In the genomic region with DNA sequence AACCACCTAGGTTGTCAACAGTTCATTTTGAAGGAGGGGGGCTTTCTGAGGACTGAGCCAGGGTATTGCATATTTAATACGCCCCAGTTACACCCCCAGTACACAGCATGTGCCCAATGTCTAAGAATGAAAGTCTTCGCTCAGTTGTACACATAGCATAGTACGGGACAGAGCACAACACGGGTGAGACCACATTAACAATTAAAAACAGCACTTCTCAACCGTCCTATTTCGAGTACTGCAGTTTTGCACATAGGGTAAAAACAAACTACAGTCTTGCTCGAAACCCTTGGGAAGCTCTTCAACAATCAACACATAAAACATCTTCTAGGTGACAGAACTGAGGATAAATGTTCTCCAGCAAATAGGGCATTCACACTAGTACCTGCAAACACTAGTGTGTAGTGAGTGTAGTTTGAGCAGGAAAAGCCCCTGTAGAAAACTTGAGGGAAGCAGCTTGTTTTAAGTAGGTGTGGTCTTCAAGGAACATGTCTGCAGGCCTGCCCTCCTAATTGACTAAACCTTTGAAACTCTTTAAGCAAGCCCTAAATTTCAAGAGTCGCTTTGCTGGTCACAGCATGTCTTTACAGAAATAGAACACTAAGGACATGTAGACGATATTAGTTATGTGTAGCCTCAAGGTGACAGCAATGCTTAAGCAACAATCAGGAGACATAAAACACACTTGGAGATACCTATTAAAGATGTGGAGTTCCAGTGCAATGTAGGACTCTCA, we compare ENCODE assay signal across 12 mouse cellular contexts. TPM values are rescaled to one million over a fixed set of nuclear protein-coding genes. Genes with fewer than 3 reads are reported as not detected.
DNase-seq lines count a peak whose midpoint lies in the region; ATAC-seq and TF ChIP-seq lines count a peak whose summit lies in the region.
"Had no signal": no experiment of that assay in that cellular context is flagged by ENCODE, and none has a peak within 500 bp of the region (broad histone marks: within the 10 kb centered on the region; RNA-seq: fewer than 3 reads in every experiment).

A gene (minus strand): TSS at position 3 of the 736 bp plus-strand sequence.

- peak; percentile 43; the same call in 1 of the 2 replicates for ATAC-seq in heart, embryonic 11.5 days (replicated peaks; ENCODE audit: insufficient number of reproducible peaks, low FRiP score, low TSS enrichment)
- peak; percentile 19; the same call in 1 of the 2 replicates for ATAC-seq in lung, embryonic 14.5 days (ENCODE audit: insufficient read depth)
- no peak for ATAC-seq in liver, embryonic 15.5 days (ENCODE audit: insufficient read depth)
- ATAC-seq: lung, postnatal 0 days had no signal

- 82% methylated on average over 9 of the region's 9 CpGs for WGBS in heart, embryonic 11.5 days (ENCODE audit: insufficient replicate concordance)
- WGBS in lung, embryonic 14.5 days: 77% methylated on average over 9 of the region's 9 CpGs
- 69% methylated on average over 9 of the region's 9 CpGs for WGBS in liver, embryonic 15.5 days (ENCODE audit: insufficient replicate concordance)

- no peak for TF ChIP-seq CTCF in lung, embryonic 14.5 days (IDR thresholded peaks at IDR 0.05; ENCODE audit: low read depth)

- DNase-seq in heart, postnatal 14 days: no peak
- no peak for DNase-seq in lung, embryonic 14.5 days
- DNase-seq in lung, postnatal 4 days: no peak
- DNase-seq in R1 (ENCODE audit: low read depth, low spot score): peak; percentile 66
- DNase-seq in urinary bladder, postnatal 36 days (ENCODE audit: low spot score in 2 of 2): no peak
- no peak for DNase-seq in thymus, adult 18-20 months
- DNase-seq: gastrocnemius, postnatal 25 days; heart, postnatal 36 days had no signal

- no peaks in the 10 kb centered on the region for H3K27me3 ChIP-seq in heart, embryonic 11.5 days (ENCODE audit: control insufficient read depth, insufficient read depth, low read length)
- H3K27me3 ChIP-seq in lung, embryonic 14.5 days (ENCODE audit: insufficient read depth, low read length): no peaks in the 10 kb centered on the region
- H3K27me3 ChIP-seq in liver, embryonic 15.5 days: no peaks in the 10 kb centered on the region

- H3K9ac ChIP-seq in heart, embryonic 11.5 days (ENCODE audit: low read depth, low read length): no peak within 1 kb of the TSS
- H3K9ac ChIP-seq in lung, embryonic 14.5 days: no peak within 1 kb of the TSS
- no peak within 1 kb of the TSS for H3K9ac ChIP-seq in liver, embryonic 15.5 days

- H3K4me1 ChIP-seq in heart, embryonic 11.5 days (ENCODE audit: control insufficient read depth, insufficient read depth, low read length): peaks cover 37% of the 10 kb centered on the region
- peaks cover 8% of the 10 kb centered on the region for H3K4me1 ChIP-seq in lung, embryonic 14.5 days (ENCODE audit: insufficient read depth)
- peaks cover 58% of the 10 kb centered on the region for H3K4me1 ChIP-seq in liver, embryonic 15.5 days (replicated peaks)

- H3K4me3 ChIP-seq in heart, embryonic 11.5 days (ENCODE audit: low read depth, low read length): no peak within 1 kb of the TSS
- no peak within 1 kb of the TSS for H3K4me3 ChIP-seq in lung, embryonic 14.5 days (ENCODE audit: low read depth, low read length)
- no peak within 1 kb of the TSS for H3K4me3 ChIP-seq in liver, embryonic 15.5 days (replicated peaks)

- H3K36me3 ChIP-seq in heart, embryonic 11.5 days (ENCODE audit: control insufficient read depth, insufficient read depth, low read length): peaks cover 61% of the 10 kb centered on the region
- peaks cover 82% of the 10 kb centered on the region for H3K36me3 ChIP-seq in lung, embryonic 14.5 days (ENCODE audit: insufficient read depth)
- peaks cover 82% of the 10 kb centered on the region for H3K36me3 ChIP-seq in liver, embryonic 15.5 days (replicated peaks)

- H3K9me3 ChIP-seq in heart, embryonic 11.5 days (replicated peaks; ENCODE audit: control insufficient read depth, low read length): no peaks in the 10 kb centered on the region
- no peaks in the 10 kb centered on the region for H3K9me3 ChIP-seq in lung, embryonic 14.5 days (ENCODE audit: low read depth, low read length)
- no peaks in the 10 kb centered on the region for H3K9me3 ChIP-seq in liver, embryonic 15.5 days (replicated peaks)

- H3K4me2 ChIP-seq in heart, embryonic 11.5 days: no peak within 1 kb of the TSS
- H3K4me2 ChIP-seq in lung, embryonic 14.5 days: no peak within 1 kb of the TSS
- no peak within 1 kb of the TSS for H3K4me2 ChIP-seq in liver, embryonic 15.5 days

- H3K27ac ChIP-seq in heart, embryonic 11.5 days (ENCODE audit: low read depth, low read length): no peak within 1 kb of the TSS
- H3K27ac ChIP-seq in lung, embryonic 14.5 days (ENCODE audit: low read depth): no peak within 1 kb of the TSS
- H3K27ac ChIP-seq in liver, embryonic 15.5 days (replicated peaks): 0 out of 2 replicates have a peak within 1 kb of the TSS, but pooled peaks have one; percentile 7

- intact Hi-C loops in heart, postnatal 14 days (cut with DNase I): no loop called here

RNA-seq across cellular contexts. Expression of the gene that starts here (rescaled TPM):
- 0.09 TPM in 1 of 2 replicates, not detected in the other for polyA plus RNA-seq in heart, embryonic 11.5 days (2014; fragmentation: Nextera tagmentation; extraction: Ambion mirVana)
- under 1 TPM; 0.10 to 0.24 TPM for total RNA-seq in heart, postnatal 14 days (2021)
- polyA plus RNA-seq in lung, embryonic 14.5 days (2014; fragmentation: Nextera tagmentation; extraction: Ambion mirVana): 0.17 and 0.26 TPM in 2 replicates
- polyA plus RNA-seq in liver, embryonic 15.5 days (2015; fragmentation: Nextera tagmentation; extraction: Ambion mirVana): 0.03 TPM in 1 of 2 replicates, not detected in the other
- total RNA-seq: gastrocnemius, postnatal 25 days; monocyte, adult 5-6 weeks had no signal

Comparison
In these comparisons a context has a peak if more than half of its experiments do, and no peak if none do; other contexts are left out.
1. Peak in ATAC-seq in heart, embryonic 11.5 days; RNA of the gene not detected or under 1 TPM.
2. Peak in ATAC-seq in lung, embryonic 14.5 days; RNA of the gene not detected or under 1 TPM.